Mouse (Mus musculus) kidney, adult 11 months (tissue): ENCODE results near the gene Gper1.

Experiments used
- DNase-seq: peaks from one replicate; pipeline ENCODE4 v3.0.0; 2022

The Gper1 gene

DNA sequence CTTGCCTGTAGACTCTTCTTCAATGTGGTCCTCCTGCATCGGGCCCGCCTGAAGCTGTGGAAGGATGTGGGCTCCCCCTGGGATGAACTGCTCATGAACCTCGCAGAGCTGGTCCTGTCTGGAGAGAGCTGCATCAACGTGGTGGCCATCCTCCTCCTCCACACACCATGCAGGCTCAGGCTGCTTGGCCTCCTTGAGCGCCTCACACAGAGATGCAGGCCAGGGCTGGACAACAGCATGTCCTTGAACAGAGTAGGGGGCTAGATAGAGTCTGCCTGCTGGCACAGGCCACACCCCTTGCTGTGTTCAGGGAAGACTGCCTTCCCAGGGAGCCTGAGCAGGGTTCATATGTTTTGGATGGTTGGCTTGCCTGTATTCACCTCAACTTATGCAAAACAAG lies 8.0 kb upstream of the Gper1 start:
- DNase-seq = no peak

DNA sequence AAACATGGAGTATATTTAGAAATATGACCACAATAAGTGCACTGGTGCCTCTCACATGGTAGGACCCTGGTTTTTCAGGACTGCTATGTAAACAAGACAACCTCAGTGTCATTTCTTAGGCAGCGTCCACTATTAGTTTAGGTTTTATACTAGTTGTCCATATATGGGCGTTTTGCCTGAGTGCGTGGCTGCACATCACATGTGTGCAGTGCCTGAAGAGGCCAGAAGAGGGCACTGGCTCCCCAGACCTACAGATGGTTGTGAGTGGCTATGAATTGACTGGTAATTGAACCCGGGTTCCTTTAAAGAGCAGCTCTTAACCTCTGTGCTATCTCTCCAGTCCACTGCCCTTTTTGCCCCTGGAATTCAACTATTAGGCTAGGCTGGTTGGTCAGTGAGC lies 6.0 kb upstream of the Gper1 start:
- no peak for DNase-seq

DNA sequence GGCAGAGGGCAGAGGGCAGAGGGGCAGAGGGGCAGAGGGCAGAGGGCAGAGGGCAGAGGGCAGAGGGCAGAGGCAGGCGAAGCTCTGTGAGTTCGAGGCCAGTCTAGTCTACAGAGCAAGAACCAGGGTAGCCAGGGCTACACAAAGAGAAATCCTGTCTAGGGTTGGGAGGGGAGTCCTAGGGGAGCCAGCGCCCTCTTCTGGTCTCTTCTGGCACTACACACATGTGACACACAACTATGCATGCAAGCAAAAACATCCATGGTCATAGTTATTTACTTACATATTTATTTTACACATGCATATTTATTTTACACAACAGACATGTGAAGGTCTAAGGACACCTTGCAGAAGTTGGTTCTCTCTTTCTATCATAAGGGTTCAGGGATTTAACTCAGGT lies 5.5 kb upstream of the Gper1 start:
- no peak for DNase-seq

DNA sequence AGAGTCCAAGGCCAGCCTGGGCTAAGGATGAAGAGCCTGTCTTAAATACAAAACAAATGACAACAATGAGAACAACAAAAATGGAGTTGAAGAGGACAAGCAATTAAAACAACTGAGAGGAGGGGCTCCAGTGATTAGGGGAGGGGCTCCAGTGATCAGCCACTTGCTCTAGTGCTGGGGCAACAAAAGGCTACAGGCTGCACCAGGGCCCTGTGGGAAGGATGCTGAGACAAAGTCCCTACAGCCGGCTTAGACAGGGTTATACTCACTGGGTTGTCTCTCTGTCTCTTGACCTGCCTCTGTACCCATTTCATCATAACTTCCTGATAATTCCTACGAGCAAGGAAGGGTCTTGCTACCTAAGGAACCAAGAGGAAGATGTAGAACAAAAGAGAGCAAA lies 4.8 kb upstream of the Gper1 start:
- DNase-seq = no peak

DNA sequence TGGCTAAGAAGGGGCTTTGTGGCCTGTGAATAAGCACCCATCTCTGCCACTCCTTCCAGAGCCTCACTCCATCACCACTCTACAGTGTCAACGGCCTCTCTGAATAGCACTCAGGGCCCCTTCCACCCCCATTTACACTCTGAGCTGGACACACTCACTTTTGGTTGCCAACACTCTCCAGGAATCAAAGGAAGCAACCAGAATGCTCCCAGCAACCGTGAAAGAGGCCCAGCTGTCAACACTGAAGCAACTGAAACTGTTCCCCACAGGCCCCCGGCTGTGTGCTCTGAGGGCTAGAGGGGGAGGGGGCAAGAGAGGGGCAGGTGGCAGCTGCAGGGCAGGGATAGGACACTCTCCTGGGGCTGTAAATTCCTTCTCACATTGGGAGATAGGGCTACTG lies 4.3 kb upstream of the Gper1 start:
- DNase-seq = no peak

DNA sequence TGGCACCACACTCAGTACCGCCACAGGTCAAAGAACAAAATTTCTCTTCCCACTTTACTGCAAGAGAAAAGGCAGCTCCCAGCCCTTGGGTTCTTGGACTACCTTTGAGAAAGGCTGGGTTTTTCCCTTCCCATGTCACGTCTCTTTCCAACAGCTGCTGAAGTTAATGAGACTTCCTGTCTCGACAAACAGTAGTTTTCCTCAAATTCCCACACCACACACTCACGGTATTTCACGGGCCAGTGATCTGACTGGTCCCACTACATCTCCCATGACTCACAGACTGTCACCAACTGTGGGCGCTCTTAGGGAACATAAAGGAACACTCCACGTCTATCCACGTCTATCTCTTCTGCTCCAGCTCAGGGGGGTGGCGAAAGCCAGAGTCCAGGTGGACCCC lies 2.2 kb downstream of the Gper1 start:
- DNase-seq = no peak

DNA sequence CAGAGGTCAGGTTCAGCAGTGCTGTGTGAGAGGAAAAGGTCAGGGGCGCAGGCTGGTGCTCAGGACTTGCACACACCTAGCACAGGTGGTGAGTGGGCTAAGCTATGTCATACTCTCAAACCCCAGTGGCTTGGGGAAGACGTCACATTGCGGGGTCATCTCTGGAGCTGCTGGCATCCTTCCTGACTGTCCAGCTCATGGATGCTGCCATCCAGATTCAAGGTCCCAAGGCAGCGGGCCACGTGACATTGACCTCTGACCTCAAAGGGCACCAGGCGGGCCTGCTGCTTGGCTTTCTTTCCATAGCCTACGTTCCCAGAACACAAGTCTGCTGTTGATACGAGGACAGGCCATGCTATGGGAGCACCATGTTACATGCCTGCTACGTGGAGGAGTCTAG lies 4.0 kb downstream of the Gper1 start:
- no peak for DNase-seq

DNA sequence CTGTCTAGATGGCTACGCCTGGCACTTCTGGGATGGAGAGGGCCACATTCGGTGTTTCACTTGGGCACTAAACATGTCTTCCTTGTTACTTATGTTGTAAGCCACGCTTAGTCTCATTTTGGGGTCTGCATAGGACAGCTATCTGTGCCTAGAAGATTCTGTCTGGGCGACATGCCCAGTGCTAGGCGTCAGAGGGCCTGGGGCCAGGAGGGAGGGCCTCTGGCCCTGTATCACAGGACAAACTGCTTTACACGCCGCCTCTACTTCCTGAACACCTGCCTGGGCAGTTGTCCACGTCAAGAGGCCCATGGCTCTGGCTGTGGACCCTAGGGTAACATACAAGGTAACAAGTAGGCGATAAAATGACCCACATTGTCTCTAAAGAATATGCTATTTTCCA lies 5.0 kb downstream of the Gper1 start:
- DNase-seq = no peak

DNA sequence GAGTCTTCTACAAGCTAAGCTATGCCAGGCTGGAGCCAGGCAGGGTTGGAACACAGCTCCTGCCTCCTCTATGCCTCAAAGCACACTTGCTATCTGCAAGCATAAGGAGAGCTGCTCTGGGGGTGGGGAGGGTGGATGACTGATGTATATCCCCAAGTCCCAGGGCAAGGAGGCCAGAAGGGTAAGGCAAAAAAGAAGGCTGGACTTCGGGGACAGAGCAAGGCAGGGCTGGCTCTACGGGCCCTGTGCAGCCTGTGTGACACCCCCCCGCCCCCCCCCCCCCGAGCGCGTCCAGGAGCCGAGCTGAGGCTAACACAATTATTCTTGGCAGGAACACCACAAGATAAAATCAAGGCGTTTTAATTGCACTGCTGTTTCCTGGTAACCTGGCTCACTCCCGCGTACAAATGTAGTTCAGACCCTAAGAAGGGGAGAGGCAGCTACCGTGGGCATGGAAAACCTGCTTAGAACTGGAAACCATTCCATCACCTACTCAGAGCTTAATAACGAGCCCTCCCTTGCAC lies 6.9 kb downstream of the Gper1 start:
- DNase-seq = peak; percentile 64

DNA sequence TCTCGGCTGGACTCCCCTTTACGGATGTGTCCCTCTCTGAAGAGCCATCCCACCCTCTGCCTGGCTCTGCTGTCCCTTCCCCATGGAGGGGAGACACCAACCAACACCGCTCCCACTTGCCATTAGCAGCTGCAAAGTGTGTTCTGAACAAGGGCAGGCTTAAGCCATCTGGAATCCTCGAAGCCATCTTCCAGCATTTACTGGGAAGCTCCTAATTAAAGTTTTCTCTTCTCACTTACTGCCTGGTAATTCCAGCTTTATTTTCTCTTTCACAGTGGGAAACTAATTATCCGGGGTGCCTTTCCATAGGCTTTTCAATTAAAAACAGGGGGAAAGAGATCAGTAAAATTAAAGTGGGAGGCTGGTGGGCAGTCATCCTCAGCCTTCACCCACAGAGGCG lies 9.4 kb downstream of the Gper1 start:
- no peak for DNase-seq

DNA sequence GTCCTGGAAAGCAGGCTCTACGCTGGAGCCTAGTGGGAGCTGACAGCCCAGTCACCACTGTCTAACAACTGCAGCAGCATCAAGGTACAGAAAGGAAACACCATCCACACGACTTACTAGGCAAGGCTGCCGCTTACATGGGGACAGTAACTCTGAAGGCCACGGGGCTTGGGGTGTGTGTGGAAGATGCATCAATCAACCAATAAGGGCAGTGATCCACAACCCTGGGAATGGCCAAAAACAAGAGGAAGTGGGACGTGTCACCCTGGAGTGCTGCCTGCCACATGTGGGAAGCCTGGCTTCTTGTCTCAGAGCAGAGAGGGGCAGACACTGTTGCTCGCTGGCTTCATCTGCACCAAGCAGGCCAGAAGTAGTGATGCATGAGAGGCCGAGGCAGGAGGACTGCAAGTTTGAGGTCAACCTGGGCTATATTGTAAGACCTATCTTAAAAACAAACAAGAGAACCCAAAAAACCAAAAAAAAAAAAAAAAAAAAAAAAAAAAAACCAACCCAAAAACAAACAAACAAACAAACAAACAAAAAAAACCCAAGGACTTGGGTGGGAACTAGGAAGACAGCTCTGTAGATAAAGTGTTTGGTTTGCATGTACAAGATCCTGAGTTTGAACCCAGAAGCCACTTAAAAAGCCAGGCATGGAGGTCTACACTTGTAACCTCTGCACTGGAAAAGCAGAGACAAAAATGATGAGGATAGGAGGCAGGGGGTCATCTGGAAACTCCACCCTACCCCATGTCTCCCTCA lies 10.0 kb downstream of the Gper1 start:
- no peak for DNase-seq

DNA sequence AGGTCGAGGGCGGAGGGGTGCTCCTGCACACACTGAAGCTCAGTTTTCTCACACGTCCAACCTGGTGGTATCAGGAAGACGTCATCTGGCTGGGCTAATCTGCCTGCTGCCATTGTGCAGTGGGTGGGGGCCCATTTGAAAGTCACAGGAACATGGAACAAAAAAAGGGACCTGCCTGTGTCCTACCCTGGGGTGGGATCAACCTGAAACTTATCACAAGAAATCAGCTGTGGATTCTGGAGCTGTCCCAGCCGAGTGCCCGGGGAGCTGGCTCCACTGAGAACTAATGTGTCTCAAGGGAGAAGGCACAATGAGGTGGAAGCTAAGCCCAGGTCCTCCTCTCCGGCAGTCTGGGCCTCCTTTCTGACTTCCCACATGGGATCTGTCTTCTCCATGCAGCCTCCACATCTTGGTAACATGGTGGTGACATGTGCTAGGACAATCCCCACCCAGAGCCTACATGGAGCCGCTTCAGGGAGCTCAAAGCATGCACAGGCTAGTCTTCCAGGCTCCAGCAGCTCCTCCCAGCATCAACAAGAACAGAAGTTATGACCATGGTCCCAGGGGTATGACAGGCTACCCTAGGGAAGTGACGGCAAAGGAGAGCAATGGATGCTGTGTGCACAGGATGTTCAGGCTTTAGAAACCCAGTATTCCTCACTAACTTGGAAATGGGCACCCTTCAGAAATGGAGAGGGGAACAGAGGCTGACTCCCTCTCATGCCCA lies 11.1 kb downstream of the Gper1 start:
- no peak for DNase-seq

DNA sequence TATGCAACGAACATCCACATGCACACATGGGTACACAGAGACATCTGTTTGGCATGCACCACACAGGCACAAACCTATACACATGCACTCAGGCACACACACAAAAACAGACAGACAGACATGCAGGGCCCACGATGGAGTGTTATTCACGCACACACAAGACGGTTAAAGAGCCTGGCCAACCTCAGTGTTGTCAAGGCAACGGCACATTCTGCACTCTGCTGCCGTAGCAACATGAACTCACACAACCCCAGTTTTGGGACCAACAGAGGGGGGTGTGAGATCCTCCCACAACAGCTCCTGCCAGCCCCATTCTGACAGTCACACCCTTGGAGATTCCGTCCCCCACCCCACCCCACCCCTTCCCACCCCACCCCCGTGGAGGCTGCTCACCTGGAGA lies 12.0 kb downstream of the Gper1 start:
- DNase-seq = no peak

DNA sequence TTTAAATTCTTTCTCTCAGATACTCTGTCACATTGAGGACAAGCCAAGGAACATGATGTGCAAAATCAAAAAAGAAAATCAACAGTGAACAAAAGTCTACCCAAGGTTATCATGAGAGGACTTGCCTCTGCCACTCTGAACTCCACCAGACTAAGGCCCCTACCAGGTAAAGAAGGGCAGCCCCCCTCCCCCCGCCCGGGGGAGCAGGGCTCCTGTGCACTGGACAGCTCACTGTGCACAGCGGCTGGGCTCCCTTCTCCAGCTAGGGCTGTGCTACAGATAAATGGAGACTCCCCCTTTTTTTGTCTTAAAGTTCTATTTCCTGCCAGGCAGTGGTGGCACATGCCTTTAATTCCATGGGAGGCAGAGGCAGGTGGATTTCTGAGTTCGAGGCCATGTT lies 14.8 kb downstream of the Gper1 start:
- no peak for DNase-seq

DNA sequence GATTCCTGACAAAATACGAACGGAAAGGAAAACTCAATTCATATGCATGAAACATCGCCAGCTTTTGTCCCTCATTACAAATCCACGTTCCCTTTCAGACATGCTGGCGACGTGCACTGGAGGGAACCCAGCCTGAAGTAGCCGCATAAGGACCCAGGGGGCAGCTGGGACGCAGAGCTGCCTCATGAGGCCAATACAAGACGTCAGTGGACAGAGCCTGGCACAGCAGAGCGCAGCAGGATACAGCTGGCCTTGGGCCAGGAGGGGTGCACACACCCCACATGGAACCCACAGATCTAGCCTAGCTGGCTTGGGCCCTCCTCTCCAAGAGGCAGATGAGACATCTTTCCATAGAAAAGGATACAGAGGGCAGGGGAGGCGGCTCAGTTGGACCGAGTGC lies 15.5 kb downstream of the Gper1 start:
- no peak for DNase-seq

DNA sequence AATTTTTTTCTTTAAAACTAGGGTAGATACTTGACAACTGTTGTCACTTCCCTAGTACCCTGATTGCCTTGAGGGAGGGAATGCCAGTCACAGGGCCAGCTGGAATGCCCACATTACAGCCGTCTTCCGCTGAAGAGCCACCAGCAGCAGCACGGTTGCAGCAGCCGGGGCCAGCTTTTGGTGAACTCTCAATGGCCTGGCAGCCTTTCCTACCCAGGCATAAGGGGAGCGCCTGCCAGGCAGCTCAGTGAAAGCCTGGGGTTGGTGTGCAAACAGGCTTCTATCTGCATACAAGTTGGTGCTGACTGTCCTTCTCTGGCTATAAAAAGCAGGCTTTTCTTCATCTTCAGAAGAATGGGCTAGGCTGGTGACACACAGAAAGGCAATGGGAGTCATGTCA lies 17.5 kb downstream of the Gper1 start:
- no peak for DNase-seq

DNA sequence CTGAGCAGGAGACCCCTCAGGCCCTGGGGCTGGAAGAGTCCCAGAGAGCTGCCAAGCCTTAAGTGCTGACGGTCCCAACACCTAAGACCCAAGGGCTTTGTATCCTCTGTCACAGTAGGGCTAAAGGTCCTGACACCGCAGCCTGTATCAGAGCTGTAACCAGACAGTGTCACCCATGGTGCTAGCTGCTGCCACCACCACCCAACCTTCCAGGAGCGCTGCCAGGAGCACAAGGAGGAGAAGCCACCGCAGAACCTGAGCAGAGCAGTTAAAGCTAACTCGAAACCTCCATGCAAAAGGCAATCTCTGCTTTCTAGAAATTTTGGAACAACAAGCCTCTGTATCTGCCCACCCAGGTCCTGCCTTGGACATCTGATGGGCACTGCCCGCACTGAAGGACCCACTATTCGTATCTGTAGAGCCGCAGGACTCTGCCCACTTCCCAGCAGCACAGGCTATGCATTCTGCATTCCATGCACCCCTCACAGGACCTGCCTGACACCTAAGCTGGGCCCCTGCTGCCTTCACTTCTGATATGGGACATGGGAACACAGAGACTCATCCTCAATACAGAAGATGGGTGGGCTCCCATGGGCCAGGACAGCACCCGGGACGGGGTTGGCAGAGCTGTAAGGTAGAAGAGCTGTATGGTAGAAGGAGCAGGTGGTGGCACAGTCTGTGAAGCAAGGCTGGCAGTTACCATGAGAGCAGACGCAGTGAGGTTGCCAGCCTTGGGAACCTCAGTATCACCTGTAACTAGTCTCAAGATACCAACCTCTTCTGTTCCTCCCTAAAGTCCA lies 18.2 kb downstream of the Gper1 start:
- no peak for DNase-seq

DNA sequence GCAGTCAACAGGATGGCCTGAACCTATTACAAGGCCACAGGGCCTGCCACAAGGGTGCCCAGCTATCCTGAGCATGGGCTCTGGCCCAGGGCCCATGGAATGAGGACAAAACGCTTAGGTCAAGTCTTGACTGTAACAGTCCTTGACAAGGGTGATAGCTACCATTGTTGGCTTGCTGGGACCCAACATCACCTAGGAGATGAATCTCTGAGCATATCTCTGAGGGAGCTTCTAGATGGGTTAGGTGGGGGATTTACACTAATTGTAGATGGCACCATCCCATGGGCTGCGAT lies 18.7 kb downstream of the Gper1 start:
- no peak for DNase-seq

DNA sequence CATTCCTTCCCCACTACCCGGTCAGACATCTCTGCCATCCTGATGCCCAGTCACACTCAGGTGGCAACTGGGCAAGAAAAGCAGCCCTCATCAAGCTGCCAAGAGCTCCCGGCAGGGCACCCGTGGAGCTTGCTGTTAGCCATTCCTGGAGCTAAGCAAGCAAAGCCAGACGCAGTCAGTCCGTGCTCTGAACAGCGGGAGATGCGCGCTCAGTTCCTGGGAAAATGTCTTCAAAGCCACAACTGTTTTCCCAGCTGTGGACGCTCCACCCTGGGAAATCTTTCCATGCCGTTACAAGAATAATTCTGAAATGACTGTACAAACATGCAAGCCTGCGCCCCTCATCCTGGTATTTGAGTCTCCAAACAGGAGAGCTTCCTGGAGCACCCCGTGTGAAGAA lies 19.5 kb downstream of the Gper1 start:
- no peak for DNase-seq

DNA sequence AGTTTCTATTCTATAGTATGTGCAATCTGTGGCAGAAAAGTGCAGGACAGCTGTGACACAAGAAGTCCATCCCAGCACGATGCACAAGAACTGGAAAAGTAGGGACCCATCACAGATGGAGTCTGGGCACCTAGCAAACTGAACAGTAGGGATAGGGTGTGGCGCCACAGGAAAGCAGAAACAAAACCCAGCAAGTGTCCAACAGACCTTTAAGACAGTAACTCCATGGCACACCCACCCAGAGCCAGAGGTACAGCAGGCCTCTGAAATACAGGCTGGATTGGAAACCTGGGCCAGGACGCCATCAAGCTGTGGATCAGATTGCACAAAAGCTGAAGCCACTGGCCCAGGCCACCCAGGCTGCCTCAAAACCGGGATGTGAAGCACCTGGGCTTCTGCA lies 20.0 kb downstream of the Gper1 start:
- no peak for DNase-seq

DNA sequence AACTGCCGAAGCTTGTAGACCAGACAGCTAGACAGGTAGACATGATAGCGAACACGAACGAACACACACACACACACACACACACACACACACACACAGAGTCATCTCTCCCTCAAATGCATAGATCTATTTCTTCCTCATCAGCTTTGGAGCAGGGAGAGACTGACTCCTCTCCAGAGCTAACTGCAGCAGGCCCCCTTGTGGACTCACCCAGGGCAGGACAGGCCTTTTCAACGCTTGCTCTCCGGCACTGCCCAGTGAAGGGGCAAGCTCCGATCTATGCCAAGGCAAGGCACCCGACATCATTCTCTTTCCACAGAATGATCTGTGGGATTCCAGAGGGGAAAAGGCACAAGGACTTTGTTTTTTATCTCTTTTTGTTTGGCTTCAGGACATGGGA lies 22.3 kb downstream of the Gper1 start:
- DNase-seq = no peak

DNA sequence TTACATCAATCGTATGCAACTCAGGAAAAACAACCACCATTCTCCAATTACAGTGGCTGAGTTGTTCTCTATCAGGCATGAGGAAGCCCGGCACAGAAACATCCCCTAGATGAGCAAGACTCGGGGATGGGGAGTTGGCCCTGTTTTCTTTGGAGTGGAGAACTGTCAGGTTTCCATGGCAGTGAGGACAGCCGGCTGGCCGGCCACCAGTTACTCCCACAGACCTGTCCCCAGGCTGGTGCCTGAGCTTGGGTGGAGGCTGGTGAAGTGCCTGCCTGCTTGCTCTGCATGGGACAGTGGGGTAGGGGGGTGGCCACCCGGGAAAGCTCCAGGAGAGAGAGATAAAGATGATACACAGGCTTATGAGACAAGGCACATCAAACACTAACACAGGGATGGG lies 25.1 kb downstream of the Gper1 start:
- no peak for DNase-seq

DNA sequence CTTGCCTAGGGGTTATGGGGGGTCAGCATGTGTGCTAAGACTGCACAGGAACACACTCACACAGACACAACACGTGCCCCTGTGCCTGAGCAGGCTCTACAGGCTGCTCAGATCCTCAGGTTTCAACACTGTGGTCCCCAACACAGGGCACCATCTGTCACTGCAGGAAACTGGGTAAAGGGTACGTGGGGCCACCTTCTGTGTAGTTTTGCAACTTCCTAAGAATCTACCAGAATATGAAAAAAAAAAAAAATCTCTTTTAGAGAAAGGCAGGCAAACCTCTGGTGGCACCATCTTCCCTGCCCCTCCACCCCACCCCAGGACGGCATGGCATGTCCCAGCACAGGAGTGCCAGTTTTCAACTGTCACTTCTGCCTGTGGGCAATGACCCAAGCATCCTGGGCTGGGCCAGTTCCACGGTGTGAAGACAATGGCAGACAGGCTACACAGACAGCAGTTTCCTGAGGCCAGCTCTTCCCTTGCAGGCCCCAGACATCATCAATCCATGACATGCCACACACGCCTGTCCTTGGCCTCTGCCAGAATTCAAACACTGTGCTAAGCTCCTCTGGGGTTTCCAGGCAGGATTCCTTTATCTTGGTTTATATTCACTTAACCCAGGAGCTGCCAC lies 26.3 kb downstream of the Gper1 start:
- peak; percentile 29 for DNase-seq

DNA sequence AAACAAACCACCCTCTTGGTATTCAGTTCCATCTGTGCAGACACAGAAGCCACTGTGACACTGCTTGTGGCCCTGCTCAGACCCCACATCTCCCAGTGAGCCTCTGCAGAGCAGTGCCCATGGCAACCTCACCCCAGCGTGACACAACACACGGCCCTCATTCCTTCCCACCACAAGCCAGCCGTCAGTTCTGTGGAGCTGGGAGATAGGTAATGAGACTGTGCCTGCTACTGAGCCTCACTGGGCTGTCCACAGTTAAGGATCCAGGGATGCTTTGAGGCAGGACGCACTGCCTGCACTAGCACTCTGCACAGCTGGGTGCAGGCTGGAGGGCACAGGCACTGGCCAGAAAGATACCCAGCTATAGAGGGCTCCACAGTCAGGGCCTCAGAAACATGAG lies 27.0 kb downstream of the Gper1 start:
- no peak for DNase-seq
